Mouse (Mus musculus): ENCODE data around the gene Gm12569.

Gm12569 gene

DNA sequence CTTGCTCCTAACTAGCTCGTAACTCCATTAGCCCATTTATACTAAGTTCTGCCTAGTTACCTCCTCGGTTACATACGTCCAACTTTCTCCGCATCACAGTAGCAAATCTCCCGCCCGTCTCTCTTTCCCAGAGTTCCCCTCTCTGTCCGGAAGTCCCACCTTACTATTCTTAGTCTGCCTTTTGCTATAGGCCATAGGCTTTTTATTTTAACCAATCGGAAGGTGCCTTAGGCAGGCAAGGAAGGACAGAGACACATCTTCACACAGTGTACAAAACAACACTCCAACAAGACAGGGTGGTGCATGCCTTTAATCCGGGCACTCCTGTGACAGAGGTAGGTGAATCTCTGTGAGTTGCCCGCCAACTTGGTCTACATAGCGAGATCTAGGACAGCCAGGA is at the start of gene Gm12569:
Gene Gm12569 (plus strand): TSS at position 166 of the 400 bp plus-strand sequence.
- no peak for DNase-seq

DNA sequence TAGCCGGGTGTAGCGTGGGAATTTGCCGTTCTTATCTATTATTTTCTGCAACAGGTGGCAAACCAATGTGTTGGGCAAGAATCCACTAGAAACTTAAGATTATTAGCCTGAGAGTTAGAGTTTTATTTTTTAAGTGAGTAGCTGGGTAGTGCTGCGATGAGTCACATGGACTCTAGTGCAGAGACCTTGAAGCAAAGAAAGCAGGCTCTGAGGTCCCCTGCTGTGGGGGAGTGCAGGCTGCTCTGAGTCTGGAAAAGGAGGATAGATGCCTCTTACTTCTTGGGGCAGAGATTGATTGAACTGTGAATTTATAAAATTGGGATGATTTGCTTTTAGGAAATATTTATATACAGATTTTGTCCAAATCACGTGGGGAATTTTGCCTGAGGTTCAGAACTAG is 17.5 kb upstream of the Gm12569 start:
- no peak for DNase-seq

DNA sequence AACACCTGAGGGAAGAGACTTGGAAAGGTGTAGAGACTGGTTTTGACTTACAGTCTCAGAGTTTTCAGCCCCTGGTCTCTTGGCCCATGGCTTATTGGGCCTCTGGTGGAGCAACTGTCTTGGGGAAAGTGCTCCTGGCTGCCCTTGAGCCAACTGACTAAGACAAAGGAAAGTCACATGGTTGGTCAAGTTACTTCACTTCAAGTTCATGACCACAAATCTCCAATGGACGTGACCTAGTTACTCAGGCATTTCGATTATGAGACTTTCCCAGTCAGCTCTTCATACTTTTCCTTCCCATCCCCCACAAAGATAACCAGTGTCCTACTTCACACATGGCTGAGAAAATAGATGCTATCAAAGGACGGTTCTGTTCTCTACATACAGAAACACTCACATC is 12.5 kb upstream of the Gm12569 start:
- no peak for DNase-seq

DNA sequence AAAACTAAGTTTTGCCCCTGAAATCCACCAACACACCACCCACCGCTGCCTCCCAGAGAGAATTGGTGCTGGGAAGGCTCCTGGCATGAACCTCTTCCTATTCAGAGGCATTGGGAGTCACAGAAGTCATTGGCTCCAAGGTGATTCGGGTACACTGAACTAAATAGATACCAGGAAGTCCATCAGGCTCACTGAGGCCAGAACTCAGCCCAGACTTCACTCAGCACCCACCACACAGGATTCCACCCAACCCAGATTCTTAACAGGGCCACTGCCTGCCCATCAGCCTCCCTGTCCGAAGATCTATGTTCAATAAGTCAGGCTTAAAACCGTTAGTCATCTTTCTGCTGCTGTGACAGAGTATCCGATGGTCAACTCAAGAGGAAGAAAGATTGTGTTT is 8.8 kb upstream of the Gm12569 start:
- no peak for DNase-seq

DNA sequence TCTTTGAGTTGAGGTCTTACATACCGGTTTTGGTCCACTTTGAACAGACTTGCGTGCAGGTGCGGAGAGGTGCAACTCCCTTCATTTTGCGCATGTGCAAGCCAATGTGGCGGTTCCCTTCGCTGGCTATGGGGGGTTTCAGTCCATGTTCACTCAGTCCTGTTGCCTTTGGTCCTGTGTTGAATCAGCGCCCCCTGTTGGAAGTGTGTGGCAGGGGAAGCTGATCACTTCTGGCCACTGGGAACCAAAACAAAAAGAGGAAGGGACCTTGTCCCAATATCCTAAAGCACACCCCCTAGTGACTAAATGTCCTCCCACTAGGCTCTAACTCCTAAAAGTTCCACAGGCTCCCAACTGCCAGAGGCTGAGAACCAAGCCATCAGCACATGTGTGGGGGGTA is 6.3 kb upstream of the Gm12569 start:
- DNase-seq = no peak

DNA sequence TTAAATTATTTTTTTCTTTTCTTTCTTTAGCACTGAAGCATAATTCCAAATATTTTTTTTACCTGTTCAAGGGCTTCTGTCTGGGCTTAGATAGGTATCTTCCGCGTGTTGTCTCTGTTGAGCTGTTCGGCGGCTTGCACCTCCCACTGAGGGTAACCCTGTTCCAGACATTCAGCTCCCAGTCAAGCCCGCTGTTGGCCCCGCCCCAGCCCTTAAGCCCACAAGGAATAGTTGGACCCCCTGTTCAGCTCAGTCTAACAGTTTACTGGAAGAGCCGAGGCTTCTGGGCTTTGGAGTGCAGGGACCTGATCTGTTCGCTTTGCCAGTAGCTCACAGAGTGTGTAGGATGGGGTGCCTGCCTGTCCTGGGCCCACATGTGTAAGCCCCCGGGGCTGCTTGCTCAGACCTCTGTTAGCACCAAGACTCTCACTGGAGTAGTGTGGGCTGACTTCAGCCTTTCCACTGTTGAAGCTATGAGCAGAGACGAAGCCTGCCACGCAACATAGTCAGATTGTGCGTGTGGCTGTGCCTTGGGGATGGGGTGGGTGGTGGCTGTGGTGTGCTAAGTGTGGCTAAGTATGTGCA is 785 bp upstream of the Gm12569 start:
- DNase-seq = no peak

DNA sequence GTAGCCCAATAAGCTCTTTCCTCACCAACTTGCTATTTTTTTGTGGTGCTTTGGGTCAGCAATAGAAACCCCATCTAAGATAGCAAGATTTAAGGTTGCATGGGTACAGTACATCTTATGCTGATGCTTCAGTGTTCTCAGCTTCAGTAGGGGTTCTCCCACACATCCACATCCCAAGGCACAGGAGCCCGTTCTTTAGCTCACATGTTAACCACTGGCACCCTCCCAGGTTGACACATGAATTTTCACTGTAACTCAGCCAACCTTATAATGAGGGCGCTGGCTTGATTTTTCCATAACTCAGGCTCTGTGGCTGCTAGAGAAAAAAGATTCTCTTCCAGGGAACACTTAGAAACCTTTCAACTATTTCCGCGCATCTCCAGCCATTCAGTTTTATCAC is 6.8 kb downstream of the Gm12569 start:
- no peak for DNase-seq

DNA sequence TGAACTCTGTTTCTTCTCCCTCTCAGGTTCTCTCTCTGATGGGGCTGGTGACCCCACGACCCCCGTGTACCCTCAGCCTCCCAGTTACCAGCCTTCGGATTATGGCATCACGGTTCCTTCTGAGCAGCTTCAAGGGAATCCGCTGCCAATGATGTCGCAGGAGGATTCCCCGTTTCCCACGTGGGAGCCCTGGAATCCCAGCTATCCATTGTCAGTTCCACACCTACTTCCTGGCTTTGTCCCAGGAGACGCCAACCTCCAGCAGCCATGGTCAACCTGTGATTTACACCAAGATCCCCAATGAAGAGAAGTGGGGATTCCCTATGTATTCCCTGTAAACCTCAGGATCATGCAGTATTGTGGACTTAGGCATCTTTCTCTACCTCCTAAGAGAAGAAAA is 14.4 kb downstream of the Gm12569 start:
- no peak for DNase-seq

DNA sequence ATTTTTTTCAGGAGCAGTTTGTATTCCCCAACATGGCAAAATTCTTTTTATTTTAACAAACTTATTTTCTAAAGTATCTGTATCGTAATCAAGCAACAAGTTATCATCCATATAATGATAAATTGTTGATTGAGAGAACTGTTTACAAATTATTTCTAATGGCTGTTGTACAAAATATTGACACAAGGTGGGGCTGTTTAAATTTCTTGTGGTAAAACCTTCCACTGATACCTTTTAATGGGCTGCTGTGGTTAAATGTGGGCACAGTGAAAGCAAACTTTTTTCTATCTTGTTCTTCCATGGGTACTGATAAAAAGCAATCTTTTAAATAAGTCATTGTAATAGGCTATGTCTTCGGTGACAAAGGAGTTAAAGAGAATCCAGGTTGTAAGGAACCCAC is 22.6 kb downstream of the Gm12569 start:
- DNase-seq = no peak

DNA sequence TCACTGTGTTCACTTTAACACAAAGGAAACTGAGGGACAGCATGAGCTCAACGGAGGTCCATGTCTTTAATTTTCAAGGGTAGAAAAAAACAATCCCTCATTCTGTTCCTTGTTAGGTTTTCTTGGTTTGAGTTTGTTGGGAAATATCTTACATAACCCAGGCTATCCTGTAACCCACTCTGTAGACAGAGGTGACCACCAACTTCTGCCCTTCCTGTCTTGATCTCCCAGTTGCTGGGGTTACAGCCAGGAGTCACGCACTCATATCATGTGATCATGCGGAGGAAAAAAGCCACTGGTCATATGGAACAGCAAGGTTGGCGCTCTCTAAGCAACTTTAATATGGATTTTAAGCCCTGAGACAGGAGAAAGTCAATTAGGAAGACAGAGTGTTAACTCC is 36.7 kb downstream of the Gm12569 start:
- DNase-seq = no peak

DNA sequence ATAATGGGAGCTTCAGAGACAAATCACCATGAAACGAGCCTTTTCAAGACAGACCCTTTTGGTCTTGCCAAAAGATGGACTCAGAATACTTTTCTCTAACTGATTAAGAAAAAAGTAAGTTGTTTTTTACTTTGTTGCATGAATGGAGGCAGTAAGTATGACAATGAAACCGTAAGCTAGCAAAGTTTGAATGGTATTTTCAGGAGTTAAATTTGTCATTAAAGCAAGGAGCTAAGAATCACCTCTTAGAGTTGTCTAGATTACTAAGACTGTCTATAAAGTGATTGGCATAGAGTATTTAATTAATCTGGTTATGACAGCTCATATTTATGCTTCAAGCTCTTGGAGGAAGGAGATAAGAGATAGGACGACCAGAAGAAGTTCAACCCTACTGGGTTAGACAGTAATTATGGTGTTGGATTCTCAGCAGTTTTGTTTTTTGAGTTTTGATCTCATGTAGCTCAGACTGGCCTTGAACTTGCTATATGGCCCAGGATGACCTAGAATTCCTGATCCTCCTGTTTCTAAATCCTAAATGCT is 41.5 kb downstream of the Gm12569 start, which contains the start of gene Clk4:
Gene Clk4 (plus strand): TSS at position 51 of the 540 bp plus-strand sequence.
- no peak for DNase-seq

DNA sequence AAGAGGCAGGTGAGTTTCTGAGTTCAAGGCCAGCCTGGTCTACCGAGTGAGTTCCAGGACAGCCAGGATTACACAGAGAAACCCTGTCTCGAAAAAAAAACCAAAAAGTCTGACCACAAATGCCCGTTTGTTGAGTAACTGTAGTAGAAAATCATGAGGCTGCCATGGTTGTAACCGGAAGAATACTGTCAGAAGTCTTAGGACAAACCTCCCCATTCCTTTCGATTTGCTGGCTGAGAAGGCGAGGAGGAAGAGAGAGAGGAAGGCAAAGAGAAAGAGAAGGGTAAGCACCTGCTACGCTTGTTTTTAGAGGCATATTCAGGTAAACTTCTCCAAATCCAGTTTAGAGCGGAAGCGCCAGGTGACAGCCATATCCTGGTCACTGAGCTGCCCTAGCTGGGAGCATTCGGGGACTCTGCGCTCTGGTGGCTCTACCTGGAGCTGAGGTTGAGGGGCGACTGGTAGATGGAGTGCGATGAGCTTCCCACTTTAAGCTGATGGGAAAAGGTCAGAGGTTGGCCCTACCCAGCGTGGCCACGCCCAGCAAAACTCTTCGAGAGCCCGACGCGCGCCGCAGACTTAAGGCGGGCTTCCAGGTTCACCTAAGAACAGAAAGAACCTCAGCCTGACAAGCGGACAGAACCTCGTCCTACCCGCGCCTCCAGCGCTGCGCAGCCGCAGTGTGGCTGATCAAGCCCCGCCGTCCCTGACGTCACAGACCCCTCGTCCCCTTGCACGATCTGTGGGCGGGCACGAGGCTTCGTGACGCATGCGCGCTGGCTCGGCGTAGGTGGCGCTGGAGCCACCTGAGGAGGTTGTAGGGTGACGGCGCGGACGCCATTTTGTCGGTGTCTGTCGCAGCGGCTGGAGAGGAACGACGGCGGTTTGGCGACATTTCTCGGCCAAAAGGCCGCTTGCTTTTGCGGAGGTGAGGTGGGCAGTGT is 42.3 kb downstream of the Gm12569 start, which contains the start of gene BC049762:
Gene BC049762 (minus strand): TSS at position 705 of the 944 bp plus-strand sequence.
- peak; percentile 99 for DNase-seq

DNA sequence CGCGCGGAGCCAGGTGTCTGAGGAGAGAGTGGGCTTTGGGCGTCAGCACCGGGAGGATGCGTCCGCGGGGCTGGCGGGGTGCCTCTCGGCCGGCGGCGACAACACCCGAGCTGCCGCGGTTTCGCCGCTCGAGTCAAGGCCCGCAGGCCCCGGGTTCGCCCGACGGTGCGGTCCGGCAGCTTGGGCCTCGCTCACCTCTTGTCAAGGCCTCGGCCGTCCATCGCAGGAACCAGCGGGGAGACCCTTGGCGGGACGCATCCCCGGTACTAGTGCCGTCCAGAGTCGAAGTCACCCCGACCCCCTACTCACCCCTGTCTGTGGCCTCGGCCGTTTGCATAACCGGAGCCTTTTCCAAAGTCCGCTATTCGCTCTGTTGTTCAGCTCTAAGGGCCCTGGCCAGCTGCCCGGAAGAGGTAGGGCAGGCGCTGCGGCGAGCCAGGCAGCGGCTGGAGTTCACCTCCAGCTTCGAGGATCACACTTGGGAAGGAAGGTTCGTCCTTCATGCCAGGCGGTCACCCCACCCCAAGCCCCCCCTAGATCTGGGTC is 43.1 kb downstream of the Gm12569 start:
- DNase-seq = peak; percentile 63

DNA sequence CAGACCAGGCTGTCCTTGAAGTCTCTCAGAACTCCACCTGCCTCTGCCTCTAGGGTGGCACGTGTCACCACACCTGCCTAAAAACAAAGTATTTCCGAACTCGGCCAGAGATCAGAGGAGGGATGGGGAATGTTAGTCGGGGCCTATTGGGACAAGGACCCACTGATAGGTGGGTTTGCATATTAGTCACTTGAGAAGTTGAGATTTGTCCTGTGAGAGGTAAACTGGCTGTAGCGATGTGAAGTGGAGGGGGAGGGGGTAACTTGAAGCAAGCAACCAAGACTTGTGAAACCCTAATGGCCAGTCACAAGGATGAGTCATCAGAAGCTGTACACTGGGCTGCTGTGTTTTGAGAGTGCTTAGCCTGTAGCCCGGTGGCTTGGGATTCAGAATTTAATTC is 44.1 kb downstream of the Gm12569 start:
- peak; percentile 63 for DNase-seq

DNA sequence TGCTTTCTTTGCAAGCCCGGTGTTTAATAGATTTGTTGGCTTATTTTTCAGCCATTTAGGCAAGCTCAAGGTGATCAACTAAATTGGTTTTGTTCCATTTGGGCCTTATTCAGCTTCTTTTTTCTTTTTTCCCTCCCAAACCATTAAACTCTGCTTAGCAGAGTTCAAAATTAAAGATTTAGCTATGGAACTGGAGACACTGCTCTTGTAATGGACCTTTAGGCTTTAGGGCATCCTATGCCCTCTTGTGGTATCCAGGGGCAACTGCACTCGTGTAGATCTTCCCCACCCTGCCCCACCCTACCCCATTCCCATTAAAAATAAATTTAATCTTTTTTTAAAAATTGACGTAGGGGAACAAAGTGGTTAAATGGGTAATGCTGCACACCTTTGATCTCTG is 45.1 kb downstream of the Gm12569 start:
- DNase-seq = peak; percentile 30

DNA sequence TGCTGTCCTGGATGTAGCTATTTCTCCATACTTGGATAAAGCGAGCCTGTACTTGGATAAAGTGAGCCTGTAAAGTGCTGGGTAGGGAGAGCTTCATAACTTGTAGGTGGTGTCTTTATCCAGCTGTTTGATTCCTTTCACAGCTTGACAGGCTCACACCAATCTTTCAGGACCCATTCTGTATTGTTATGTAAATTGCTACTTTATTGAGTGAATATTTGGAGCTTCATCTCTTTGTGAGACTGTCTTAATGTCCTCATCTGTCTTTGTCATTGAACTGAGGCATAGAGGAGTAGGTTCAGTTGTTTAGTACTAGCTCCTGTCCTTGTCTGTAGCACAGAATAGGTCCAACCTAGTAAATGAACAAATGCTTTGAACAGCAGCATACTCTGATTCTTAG is 54.1 kb downstream of the Gm12569 start:
- no peak for DNase-seq
